Mouse (Mus musculus): Measurements from ENCODE around the gene 4930503B20Rik. TPM values are rescaled to one million over a fixed set of nuclear protein-coding genes. Genes with fewer than 3 reads are reported as not detected.

The 4930503B20Rik gene
- total RNA-seq (2021), result not detected
- long read RNA-seq, experiment 1, result 0 reads
- long read RNA-seq, experiment 2, partial matches to known transcripts, result 0 of 1 reads
- long read RNA-seq, experiment 2, other reads (novel, unspliced or antisense), result 1 of 1 reads

DNA sequence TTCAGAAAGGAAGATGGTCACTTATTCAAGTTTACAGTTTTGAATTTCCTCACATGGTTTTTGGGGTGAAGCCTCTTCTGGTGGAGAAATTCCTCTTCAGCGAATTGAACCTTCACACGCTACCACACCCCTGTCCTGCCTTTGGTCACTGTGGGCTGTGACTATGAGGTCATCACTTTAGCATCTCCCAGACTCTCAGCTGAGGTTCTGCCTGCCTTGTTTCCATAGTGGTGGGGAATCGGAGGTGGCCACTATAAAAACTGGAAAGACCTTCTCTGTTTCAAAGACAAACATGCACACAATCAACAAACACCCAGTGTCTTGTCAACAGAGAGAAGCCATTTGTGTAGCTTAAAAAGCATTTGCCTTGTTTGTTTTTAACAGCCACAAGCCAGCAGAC lies at the start of gene 4930503B20Rik:
4930503B20Rik (minus strand) TSS at position 101 of the 400 bp plus-strand sequence.
- no peak for DNase-seq

GRCm38 (mm10) chr3:146700051-146700450 lies 48.9 kb upstream of the 4930503B20Rik start:
- intact Hi-C loops (cut with DNase I), result no loop called here

More for the DNA sequence above, at the start of gene 4930503B20Rik:
- intact Hi-C loops (cut with DNase I), result no loop called here

DNA sequence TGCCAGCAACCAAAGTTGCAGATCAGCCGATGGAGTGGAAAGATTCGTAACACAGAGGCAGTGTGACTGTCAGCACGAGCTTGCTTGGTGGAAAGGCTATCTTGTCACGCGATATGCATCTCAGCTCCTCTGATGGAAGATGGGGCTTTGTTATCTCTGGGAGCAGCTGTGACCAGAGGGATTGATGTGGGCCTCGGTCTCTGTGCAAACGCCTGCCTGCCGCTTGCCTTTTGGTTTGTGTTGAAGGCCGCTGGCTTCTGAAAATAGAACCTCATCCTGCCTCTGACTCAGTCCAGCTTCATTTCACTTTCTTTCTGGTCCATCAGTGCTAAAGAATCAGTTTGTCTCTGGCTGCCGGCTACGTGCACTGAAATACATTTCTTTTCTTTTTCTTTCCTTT lies 47.9 kb upstream of the 4930503B20Rik start:
- no peak for DNase-seq
- intact Hi-C loops (cut with DNase I), result no loop called here

More at GRCm38 (mm10) chr3:146700051-146700450, 48.9 kb upstream of the 4930503B20Rik start:
- DNase-seq, result no peak

- intact Hi-C loops (cut with DNase I), result no loop called here
- no peak for DNase-seq
Measured at GRCm38 (mm10) chr3:146692547-146692946, 41.4 kb upstream of the 4930503B20Rik start.

DNA sequence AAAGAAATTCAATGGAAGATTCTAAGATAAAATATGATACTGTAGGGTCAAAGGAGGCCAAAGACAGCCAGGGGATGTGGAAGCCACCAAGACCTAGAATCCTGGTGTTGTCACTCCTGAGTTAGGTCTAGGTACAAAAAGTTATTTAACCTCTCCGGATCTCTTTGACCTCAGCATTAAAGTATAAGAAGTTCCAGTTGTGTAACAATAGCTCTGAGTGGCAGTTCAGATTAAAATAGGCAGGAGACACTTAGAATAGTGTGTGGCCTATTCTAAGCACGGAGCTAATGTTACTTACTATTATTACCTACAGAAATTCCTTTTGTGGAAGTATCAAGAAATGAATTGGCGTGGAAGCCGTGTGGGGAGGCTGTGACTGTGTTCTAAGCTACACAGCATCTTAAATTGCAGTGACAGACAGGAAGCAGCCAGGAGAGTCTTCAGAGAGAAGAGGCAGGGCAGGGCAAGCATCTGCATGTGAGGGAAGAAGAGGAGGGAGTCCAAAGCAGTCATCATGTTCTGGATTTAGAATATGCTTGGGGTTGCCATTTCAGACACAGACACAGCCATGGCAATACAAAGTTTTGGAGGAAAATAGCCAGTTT lies 36.1 kb upstream of the 4930503B20Rik start:
- DNase-seq, result no peak
- intact Hi-C loops (cut with DNase I), result no loop called here

- DNase-seq, result no peak
- intact Hi-C loops (cut with DNase I), result no loop called here
Measured at GRCm38 (mm10) chr3:146686428-146686827, 35.3 kb upstream of the 4930503B20Rik start.

DNA sequence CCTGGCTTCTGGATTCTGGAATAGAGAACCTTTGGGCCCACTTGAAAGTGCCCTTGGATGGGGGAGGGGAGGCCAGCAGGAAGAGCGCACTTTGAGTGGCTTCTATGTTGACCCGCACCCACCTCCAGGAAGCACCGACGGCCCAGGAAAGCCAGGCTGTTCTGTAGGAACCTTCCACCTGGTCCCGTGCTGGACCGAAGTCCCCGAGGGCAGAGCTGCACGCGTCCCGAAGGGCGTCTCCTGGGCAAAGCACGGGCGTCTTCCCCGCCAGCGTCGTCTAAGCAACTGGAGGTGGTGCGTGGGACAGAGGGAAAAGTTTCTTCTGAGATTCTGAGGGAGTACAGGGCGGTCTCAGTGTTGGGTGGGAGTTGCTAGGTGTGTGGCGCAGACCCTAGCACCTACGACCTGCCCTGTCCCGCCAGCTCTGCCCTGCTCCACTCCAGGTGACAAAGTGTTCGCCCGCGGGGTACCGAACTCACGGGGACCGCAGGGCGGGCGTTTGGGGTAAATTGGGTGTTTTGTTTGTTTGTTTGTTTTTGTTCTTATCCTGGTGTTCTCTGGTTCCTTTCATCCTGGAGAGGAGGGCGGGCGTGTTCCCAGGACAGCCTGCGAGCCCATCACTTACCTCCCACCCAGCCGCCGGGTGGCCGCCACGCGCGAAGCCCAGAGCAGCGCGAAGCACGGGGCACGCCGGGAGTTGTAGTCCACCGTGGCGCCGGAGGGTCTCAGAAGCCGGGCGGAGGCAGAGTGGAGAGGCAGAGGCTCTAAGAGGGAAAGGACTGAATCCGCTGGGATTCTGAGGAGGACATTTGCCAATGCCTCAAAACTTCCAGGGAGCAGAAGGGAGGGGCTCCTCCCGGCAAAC lies 33.9 kb upstream of the 4930503B20Rik start, which contains the start of gene Samd13:
Samd13 (minus strand) TSS at position 782 of the 865 bp plus-strand sequence.
- intact Hi-C loops (cut with DNase I), result no loop called here

GRCm38 (mm10) chr3:146683095-146683494 lies 32.0 kb upstream of the 4930503B20Rik start:
- intact Hi-C loops (cut with DNase I), result no loop called here
- no peak for DNase-seq

More for the DNA sequence above, 33.9 kb upstream of the 4930503B20Rik start, which contains the start of gene Samd13:
- peak; percentile 40 to 50 for DNase-seq

DNA sequence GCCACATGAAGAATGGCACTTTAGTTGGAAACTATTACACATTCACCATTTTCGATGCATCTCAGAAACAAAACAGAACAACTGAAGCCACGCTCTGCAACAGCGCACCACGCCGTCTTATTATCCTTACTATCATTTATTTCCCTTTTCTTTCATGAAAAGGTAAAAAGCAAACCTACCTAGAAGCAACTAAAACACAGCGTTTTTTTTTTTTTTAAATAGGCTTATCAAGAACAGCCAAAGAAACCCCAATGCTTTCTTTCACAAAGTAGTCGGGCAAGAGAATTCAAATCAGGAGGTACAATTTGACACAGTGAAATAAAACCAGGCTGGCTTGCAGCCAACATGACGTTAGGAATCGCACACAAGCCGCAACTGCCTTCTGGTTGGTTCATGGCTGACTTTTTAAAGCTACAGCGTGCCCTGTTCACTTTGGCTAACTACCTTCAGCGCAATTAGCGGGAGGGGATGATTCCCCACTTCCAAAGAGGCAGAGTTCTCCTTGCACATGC lies 31.1 kb upstream of the 4930503B20Rik start:
- intact Hi-C loops (cut with DNase I), result no loop called here
- DNase-seq, result peak; percentile 36 to 53

GRCm38 (mm10) chr3:146681696-146682095 lies 30.6 kb upstream of the 4930503B20Rik start:
- no peak for DNase-seq
- intact Hi-C loops (cut with DNase I), result no loop called here

GRCm38 (mm10) chr3:146680625-146681024 lies 29.5 kb upstream of the 4930503B20Rik start:
- no peak for DNase-seq
- intact Hi-C loops (cut with DNase I), result no loop called here

GRCm38 (mm10) chr3:146679646-146680045 lies 28.5 kb upstream of the 4930503B20Rik start:
- DNase-seq, result no peak
- intact Hi-C loops (cut with DNase I), result no loop called here

GRCm38 (mm10) chr3:146676193-146676592 lies 25.1 kb upstream of the 4930503B20Rik start:
- intact Hi-C loops (cut with DNase I), result no loop called here
- no peak for DNase-seq

GRCm38 (mm10) chr3:146675101-146675500 lies 24.0 kb upstream of the 4930503B20Rik start:
- DNase-seq, result no peak
- intact Hi-C loops (cut with DNase I), result no loop called here

DNA sequence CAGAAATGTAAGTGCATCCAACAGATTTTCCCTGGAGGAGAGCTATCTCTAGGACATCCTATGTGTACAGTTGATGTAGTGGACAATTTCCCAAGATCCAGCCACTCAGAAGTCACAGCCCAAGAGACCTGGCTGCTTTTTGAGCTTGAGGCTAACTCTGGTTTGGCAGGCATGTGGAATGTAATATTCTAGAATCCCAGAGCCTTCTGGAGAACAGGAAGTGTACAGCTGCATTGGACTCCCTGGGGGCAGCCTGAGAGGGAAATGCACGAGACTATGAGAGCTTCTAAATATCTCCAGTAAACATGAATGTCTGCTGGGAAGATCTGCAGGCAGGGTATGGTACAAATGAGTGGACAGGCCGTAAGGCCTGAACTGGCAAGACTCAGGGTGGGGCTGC lies 20.0 kb upstream of the 4930503B20Rik start:
- peak in 1 of 2 experiments; percentile 10 for DNase-seq
- intact Hi-C loops (cut with DNase I), result no loop called here

DNA sequence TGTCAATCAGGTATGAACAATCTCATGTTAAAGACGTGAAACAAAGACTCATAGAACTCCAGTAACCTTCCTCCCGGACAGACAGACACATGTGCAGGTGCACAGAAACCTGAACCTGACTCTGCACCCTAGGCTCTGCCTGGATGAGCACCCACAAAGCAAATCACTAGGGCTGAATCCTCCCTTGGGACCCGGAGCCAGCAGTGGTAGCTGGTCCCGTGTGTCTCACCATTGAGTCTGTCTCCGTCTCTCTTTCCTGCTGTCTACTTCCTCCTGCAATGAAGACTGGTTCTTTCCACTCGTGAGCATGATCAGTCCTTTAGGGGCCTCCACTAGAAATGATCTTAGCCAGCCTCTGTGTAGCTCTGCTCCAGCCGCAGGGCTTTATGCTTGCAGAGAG lies 10.8 kb upstream of the 4930503B20Rik start:
- intact Hi-C loops (cut with DNase I), result no loop called here
- DNase-seq, result no peak

- DNase-seq, result no peak
- intact Hi-C loops (cut with DNase I), result no loop called here
Measured at GRCm38 (mm10) chr3:146661001-146661400, 9.9 kb upstream of the 4930503B20Rik start.

- intact Hi-C loops (cut with DNase I), result no loop called here
- DNase-seq, result no peak
Measured at GRCm38 (mm10) chr3:146659321-146659720, 8.2 kb upstream of the 4930503B20Rik start.

- DNase-seq, result no peak
- intact Hi-C loops (cut with DNase I), result no loop called here
Measured at GRCm38 (mm10) chr3:146658061-146658639, 7.0 kb upstream of the 4930503B20Rik start.

DNA sequence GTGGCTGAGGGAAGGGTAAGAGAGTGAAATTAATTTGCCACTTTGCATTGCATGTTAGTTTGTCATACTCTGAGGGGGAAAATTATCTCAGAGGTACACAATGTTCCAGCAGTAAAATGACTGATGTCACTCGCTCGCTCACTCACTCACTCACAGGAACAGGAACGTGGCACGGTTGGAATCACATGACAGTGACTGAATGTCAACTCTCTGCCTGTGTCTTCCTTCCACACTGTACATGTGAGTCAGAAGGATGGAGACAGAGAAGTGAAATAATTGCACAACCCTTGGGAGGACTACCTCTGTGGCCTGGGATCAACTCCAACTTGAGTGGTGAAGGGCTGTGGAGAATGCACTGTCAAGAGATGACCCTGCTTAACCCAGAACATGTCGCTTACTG lies 6.3 kb upstream of the 4930503B20Rik start:
- DNase-seq, result no peak

GRCm38 (mm10) chr3:146655111-146655577 lies 4.0 kb upstream of the 4930503B20Rik start:
- intact Hi-C loops (cut with DNase I), result no loop called here
- no peak for DNase-seq

More for the DNA sequence above, 6.3 kb upstream of the 4930503B20Rik start:
- intact Hi-C loops (cut with DNase I), result no loop called here

Data from gastrocnemius, postnatal 36 days (tissue).